Mouse (Mus musculus) cortical plate, adult 2 months (tissue): Measurements from ENCODE around the gene Eaf1.

ENCODE experiments used
- CTCF ChIP-seq: fragments of 200-500 bp; IDR thresholded peaks from 2 replicates; pipeline ENCODE4 v1.5.1; 2011; ENCODE audit warnings: mild to moderate bottlenecking, control low read depth, low read length; ENCODE audit not compliant: insufficient read depth; ENCODE audit errors: extremely low read depth
- POLR2A ChIP-seq: fragments of 200-500 bp; IDR thresholded peaks from 2 replicates; pipeline ENCODE4 v1.6.1; 2011; ENCODE audit warnings: mild to moderate bottlenecking, low read length, control low read depth; ENCODE audit not compliant: insufficient read depth; ENCODE audit errors: extremely low read depth

DNA sequence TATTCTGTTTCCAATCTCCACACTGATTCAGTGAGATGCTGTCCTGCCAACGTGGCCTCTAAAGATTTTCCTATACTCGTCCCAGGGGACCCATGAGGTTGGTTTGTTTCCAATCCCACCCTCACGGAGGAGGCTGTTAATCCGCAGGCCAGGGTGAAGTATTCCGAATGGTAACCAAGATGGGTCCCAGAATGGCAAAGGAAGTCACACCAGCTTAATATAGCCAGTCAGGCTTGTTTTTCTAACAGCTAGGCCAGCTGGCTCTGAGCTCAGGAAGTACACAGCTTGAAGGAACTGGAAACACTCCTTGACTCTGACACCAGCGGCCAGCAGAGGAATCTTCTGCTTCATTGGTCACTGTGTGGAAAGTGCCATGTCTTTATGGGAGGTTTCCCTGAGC, 43.1 kb downstream of the Eaf1 start:
- TF ChIP-seq CTCF (no peak), POLR2A (no peak)
